Mouse (Mus musculus) 3T3-L1 (cell line): ENCODE data around the gene Cdc5l.
"Not testable (repeated sequence)": the region's sequence is repeated elsewhere in the genome, so short reads cannot be mapped to it uniquely, and the experiment has no call there.

Experiments
- DNase-seq: peaks from one replicate; pipeline ENCODE4 v3.0.0-alpha.2; 2015; ENCODE audit warnings: low read depth, low spot score

The Cdc5l gene

GRCm38 (mm10) chr17:45433419-45434261 is at the start of gene Cdc5l:
TSS of gene Cdc5l (minus strand) at chr17:45433737.
- DNase-seq = peak; percentile 100

GRCm38 (mm10) chr17:45480429-45480828 is 46.9 kb upstream of the Cdc5l start:
- no peak for DNase-seq

GRCm38 (mm10) chr17:45478234-45478825 is 44.8 kb upstream of the Cdc5l start:
- peak; percentile 87 for DNase-seq

GRCm38 (mm10) chr17:45474669-45475465 is 41.3 kb upstream of the Cdc5l start, which contains the start of gene Spats1:
TSS of gene Spats1 (minus strand) at chr17:45475415.
- no peak for DNase-seq

GRCm38 (mm10) chr17:45474146-45474545 is 40.6 kb upstream of the Cdc5l start:
- no peak for DNase-seq

GRCm38 (mm10) chr17:45473667-45474066 is 40.1 kb upstream of the Cdc5l start:
- no peak for DNase-seq

- no peak for DNase-seq
Measured at GRCm38 (mm10) chr17:45470726-45471125, 37.2 kb upstream of the Cdc5l start.

GRCm38 (mm10) chr17:45468302-45468701 is 34.8 kb upstream of the Cdc5l start:
- DNase-seq = peak; percentile 31

GRCm38 (mm10) chr17:45466701-45467100 is 33.2 kb upstream of the Cdc5l start:
- no peak for DNase-seq

- DNase-seq = no peak
Measured at GRCm38 (mm10) chr17:45464255-45464654, 30.7 kb upstream of the Cdc5l start.

GRCm38 (mm10) chr17:45462506-45462905 is 29.0 kb upstream of the Cdc5l start:
- DNase-seq = no peak

GRCm38 (mm10) chr17:45459062-45459461 is 25.5 kb upstream of the Cdc5l start:
- DNase-seq = no peak

GRCm38 (mm10) chr17:45458516-45458915 is 25.0 kb upstream of the Cdc5l start:
- no peak for DNase-seq

GRCm38 (mm10) chr17:45457487-45457886 is 23.9 kb upstream of the Cdc5l start:
- peak; percentile 51 for DNase-seq

GRCm38 (mm10) chr17:45456260-45457152 is 23.0 kb upstream of the Cdc5l start:
- DNase-seq = no peak

GRCm38 (mm10) chr17:45455783-45456182 is 22.2 kb upstream of the Cdc5l start:
- DNase-seq = not testable (repeated sequence)

GRCm38 (mm10) chr17:45454794-45455193 is 21.3 kb upstream of the Cdc5l start:
- no peak for DNase-seq

- DNase-seq = no peak
Measured at GRCm38 (mm10) chr17:45452271-45452670, 18.7 kb upstream of the Cdc5l start.

GRCm38 (mm10) chr17:45450153-45450552 is 16.6 kb upstream of the Cdc5l start:
- no peak for DNase-seq

GRCm38 (mm10) chr17:45449586-45449985 is 16.0 kb upstream of the Cdc5l start:
- DNase-seq = no peak

- no peak for DNase-seq
Measured at GRCm38 (mm10) chr17:45447063-45447462, 13.5 kb upstream of the Cdc5l start.
